Mouse (Mus musculus) thymus, adult 2 months (tissue): ENCODE data around the gene Prg2.

Source experiments
- CTCF ChIP-seq: fragments of 200-500 bp; IDR thresholded peaks from 2 replicates; pipeline ENCODE4 v1.5.1; 2012; ENCODE audit warnings: mild to moderate bottlenecking, control low read depth, low read length, moderate library complexity, borderline replicate concordance; ENCODE audit not compliant: control insufficient read depth, poor library complexity, insufficient read depth; ENCODE audit errors: extremely low read depth
- POLR2A ChIP-seq: fragments of 200-500 bp; IDR thresholded peaks from 2 replicates; pipeline ENCODE4 v1.6.1; 2012; ENCODE audit warnings: mild to moderate bottlenecking, low read length, control low read depth, moderate library complexity; ENCODE audit not compliant: control insufficient read depth, poor library complexity, insufficient read depth; ENCODE audit errors: extremely low read depth

DNA sequence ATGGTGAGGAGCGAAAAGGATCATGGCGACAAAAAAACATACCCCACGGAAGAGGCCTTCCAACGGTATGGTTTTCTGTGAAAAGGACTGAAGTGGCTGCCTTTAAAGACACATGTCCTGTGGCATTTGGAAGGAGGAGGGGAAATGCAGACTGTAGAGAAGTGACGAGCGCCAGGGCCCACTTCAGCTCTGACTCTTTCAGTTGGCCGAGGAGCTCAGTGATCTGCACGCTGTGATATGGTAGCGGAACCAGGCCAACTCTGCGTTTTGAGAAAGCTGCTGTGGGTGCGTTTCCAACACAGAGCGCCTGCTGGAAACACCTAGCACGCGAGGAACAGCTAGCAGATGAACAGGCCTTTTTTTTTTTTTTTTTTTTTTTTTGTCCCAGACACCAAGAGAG lies 32.4 kb downstream of the Prg2 start:
- TF ChIP-seq POLR2A, result no peak
- no peak for TF ChIP-seq CTCF
